20 mouse cellular contexts compared by ENCODE assay signal in the genomic region with DNA sequence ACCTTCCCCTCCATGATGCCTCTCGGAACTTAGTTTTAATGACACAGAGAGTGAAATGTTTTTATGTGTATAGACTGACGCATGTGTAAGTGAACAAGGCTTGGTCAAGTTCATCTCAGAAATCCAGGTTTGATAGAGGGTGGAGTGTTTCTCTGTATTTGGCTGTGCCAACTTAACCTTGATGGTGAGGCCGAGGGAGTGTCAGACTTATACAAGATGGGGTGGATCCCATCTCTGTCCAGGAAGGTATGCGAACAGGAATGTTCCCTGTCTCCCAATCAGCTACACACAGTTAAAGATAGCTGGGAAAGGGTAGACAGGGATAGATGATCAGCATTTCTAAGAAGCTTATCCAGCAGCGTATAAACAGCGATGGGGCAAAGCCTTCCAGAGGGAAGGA.
"Had no signal": no experiment of that assay in that cellular context is flagged by ENCODE, and none has a peak within 500 bp of the region (broad histone marks: within the 10 kb centered on the region; RNA-seq: fewer than 3 reads in every experiment).

No protein-coding gene starts in this region.

- H3K4me3 ChIP-seq: lung, embryonic 15.5 days; midbrain, embryonic 10.5 days; midbrain, embryonic 12.5 days; myocyte; neural tube, embryonic 13.5 days; neural tube, embryonic 15.5 days had no signal

- DNase-seq: lung, adult 2 months; lung, postnatal 14 days; lung, postnatal 36 days; midbrain, embryonic 14.5 days; retina, postnatal 1 day; right cerebral cortex, adult 18-20 months; right cerebral cortex, postnatal 25 days; right cerebral cortex, postnatal 4 days; spleen, adult 18-20 months; thymus, adult 2 months; thymus, postnatal 25 days; thymus, postnatal 4 days had no signal

- H3K36me3 ChIP-seq: lung, embryonic 15.5 days; midbrain, embryonic 10.5 days; midbrain, embryonic 12.5 days; neural tube, embryonic 13.5 days; neural tube, embryonic 15.5 days had no signal

- H3K27me3 ChIP-seq: lung, embryonic 15.5 days; midbrain, embryonic 12.5 days; neural tube, embryonic 13.5 days; neural tube, embryonic 15.5 days had no signal

- H3K4me2 ChIP-seq: lung, embryonic 15.5 days; midbrain, embryonic 12.5 days; neural tube, embryonic 13.5 days; neural tube, embryonic 15.5 days had no signal

- H3K9me3 ChIP-seq: lung, embryonic 15.5 days; midbrain, embryonic 10.5 days; midbrain, embryonic 12.5 days; neural tube, embryonic 13.5 days; neural tube, embryonic 15.5 days had no signal

- H3K9ac ChIP-seq: liver, embryonic 14.5 days; lung, embryonic 15.5 days; midbrain, embryonic 12.5 days; neural tube, embryonic 13.5 days; neural tube, embryonic 15.5 days had no signal

- H3K27ac ChIP-seq: liver, embryonic 14.5 days; lung, embryonic 15.5 days; midbrain, embryonic 10.5 days; midbrain, embryonic 12.5 days; neural tube, embryonic 13.5 days; neural tube, embryonic 15.5 days had no signal

- H3K4me1 ChIP-seq: lung, embryonic 15.5 days; midbrain, embryonic 10.5 days; midbrain, embryonic 12.5 days; neural tube, embryonic 13.5 days; neural tube, embryonic 15.5 days had no signal

- ATAC-seq: midbrain, embryonic 16.5 days had no signal
